Mouse (Mus musculus) cerebellum, postnatal 25 days (tissue): ENCODE results near the gene Pabpc1l.
A peak's percentile ranks its signal among the peaks of the same experiment; 100 is the strongest.
"Not testable (repeated sequence)": the region's sequence is repeated elsewhere in the genome, so short reads cannot be mapped to it uniquely, and the experiment has no call there.

Experiments
- DNase-seq, 2 experiments: peaks; one replicate each; pipeline ENCODE4 v3.0.0; 2021; ENCODE audit warnings: mixed read lengths in 2 of 2

Gene Pabpc1l

DNA sequence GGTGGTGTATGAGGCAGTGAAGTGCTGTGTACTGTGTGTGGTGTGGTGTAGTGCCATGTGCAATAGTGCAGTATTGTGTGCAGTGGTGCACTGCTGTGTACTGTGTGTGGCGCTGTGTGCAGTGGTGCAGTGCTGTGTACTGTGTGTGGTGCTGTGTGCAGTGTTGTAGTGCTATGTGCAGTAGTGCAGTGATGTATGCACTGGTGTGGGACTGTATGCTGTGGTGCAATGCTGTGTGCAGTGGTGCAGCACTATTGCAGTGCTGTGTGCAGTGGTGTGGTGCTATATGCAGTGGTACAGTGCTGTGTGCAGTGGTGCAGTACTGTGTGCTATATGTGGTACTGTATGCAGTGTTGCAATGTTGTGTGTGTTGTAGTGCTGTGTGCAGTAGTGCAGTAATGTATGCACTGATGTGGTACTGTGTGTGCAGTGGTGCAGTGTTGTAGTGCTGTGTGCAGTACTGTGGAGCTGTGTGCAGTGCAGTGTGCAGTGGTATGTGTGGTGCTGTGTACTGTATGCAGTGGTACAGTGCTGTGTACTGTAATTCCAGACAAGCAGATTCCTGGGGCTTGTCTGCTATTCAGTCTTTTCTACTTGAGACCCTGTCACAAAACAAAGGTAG is 13.3 kb downstream of the Pabpc1l start:
- no peak for DNase-seq

DNA sequence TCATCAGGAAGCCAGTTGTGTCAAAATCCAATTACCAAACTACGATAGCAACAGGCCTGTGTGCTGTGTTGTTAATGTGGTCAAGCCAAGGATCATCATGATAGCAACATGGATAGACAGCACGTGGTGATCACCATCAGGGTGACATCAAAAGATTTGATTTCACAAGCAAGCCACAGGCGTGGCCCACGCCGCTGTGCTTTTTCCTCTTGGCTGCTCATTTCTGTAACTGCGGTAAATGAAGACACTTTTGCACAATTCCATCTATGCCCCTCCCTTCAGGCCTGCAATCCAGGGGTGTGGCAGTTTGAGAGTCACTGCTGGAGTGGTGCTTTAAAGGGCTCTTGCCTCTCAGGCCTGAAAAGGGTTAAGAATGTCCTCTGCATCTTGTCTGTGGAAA is 15.7 kb downstream of the Pabpc1l start:
- DNase-seq, result no peak

DNA sequence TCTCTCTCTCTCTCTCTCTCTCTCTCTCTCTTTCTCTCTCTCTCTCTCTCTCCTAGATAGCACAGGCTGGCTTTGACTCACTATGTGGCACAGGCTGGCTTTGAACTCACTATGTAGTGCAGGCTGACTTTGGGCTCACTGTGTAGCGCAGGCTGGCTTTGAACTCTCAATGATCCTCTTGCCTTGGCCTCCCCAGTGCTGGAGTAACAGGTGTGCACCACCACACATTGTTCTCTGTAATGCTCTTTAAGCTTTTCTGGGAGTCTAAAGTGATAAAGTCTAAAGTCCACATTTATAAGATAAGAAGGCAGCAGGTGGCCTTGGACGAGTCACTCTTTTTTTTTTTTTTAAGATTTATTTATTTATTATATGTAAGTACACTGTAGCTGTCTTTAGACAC is 16.3 kb downstream of the Pabpc1l start:
- DNase-seq, result no peak

DNA sequence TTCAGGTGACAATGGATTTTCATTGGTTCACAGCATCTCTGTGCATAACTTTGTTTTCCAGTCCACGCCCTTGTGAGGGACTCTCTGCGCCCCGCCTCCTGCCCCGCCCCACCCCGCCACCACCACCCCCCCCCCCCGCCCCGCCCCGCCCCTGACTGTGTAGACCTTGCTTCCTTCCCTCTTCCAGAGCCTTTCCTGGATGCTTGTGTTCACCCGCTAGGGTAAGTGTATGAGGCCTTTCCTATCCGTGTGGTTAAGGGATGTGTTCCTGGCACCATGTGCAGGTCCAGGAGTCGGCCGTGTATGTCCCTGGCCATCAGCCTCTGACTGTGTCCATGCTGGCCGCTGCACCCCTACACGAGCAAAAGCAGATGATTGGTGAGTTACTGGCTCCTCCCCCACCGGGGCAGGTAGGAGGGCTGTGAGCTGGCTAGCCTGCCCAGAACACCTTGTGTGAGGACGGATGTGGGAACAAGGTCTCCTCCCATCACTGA is 22.0 kb downstream of the Pabpc1l start:
- peak; percentile 79 to 81 for DNase-seq

DNA sequence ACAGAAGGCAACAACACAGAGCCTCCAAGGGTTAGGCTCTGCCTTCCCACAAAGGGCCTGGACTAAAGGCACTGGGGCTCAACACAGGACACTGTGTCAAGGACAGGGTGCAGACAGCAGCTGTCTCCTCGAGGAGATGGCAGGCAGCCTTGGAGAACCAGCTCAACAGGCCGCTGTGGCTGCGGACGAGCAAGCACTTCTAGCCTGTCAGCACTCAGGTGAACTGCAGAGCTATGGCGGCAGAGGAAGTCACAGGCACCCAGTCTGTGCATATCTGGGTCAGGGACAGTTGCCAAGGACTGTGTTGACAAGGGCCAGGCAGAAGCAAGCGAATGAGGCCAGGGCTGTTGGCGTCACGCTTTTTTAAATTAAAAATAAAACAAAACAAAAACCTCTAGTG is 28.5 kb downstream of the Pabpc1l start:
- DNase-seq, result peak; percentile 77 to 88

DNA sequence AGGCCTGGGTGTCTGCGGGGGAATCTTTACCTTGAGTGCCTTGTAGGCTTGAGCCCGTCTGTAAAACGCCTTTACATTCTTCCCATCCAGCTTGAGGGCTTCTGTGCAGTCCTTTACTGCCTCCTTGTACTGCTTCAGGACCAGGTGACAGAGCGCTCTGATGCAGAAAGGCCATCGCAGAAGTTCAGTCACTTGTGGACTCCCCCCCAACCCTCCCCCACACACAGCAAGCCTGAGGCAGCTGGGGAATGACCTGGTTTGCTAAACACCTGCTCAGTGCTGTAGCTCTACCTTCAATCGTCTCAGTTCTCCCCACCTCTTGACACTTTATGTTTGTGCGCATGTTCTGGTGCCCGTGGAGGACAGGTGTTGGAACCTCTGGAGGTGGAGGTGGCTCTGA is 29.4 kb downstream of the Pabpc1l start:
- peak in 1 of 2 experiments; percentile 29 for DNase-seq

DNA sequence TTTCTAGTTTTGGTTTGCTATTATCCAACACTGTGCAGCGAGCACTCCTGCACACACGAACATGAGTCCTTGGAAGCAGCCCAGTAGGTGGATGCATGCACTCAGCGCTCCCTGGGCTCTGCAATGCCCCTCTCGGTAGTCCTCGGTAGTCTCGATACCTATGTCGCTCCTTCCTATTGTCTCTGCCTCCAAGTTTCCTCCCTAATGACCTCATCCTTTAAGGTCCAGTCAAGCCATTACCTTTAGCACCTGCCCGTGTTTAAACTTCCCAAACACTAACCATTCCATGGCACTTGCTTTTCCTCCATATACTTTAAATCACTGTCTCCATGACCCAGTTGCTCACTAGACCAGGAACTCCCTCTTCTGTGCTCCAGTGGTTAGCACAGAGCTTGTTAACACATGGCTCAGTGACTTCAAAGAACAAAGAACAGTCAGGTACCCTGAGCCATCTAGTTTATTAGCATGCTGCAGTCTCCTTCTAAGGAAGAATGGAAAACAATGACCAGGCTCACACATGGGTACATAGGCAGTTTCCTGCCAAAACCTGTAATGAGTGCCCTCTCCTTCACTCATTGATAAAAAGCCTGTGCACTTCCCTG is 34.5 kb downstream of the Pabpc1l start:
- DNase-seq, result no peak

DNA sequence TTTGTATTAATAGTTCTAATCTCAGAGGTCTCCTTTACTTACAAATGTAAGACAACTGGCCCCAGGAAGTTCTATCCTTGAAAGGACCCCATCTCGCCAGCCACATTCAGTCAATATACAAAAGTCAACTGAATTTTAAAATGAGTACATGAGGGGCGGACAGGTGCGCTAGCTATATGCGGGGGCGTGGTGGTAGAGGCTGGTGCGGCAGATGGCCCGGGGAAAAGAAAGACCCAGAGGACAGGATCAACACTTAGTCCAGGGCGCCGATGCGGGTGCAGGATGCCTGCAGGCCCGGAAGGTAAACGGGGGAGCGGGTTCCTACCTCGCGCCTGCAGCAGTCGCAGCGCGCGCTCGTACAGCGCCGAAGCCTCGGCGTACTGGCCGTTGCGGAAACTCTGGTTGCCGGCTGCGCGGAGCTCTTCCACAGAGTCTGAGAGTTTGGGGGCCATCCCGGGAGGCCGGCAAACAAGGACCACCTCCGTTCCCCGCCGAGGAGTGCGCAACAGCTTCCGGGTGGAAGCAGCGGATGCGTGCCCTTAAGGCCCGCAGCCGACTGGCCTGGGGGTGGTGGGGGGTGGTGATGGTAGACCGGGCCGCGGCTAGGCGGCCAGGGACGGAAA is 45.0 kb downstream of the Pabpc1l start, which contains the start of gene Stk4:
TSS of gene Stk4 (plus strand) at position 181 of the 623 bp plus-strand sequence.
- DNase-seq, result no peak

DNA sequence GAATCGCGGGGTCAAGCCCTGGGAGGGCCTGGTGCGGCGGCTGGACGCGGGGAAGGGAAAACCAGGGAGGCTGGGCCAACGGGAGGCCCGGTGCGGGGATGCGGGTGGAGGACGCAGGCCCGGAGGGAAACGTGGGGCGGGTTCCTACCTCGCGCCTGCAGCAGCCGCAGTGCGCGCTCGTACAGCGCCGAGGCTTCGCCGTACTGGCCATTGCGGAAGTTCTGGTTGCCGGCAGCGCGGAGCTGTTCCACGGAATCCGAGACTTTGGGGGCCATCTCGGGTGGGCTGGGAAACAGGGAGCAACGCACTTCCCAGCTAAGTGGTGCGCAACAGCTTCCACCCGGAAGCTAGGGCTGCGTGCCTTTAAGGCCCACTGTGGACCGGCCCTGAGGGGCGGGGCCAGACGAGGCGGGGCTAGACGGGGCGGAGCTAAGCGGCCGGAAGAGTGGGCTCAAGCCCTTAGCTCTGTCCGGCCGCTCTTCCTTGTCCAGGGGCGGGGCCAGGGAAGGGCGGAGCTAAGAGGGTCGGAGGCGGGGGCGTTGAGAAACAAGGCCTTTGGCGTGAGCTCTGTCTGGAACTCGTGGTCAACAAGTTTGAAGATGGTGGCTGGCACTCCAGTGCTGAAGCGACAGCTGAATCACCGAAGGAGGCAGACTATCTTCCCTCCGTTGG is 45.7 kb downstream of the Pabpc1l start, which contains the start of gene Tomm34:
TSS of gene Tomm34 (minus strand) at position 405 of the 672 bp plus-strand sequence.
- peak; percentile 95 to 98 for DNase-seq

DNA sequence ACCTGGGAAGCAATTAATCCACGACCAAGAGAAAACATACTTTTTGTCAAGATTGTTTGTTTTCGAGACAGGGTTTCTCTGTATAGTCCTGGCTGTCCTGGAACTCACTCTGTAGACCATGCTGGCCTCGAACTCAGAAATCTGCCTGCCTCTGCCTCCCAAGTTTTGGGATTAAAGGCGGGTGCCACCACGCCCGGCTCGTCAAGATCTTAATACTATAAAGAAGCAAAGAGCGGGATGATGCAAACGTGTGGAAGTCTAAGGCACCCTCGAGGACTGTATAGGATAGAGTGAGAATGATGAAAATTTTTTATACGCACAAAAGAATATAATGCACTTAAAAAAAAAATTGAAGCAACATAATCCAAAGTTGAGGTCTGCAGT is 46.2 kb downstream of the Pabpc1l start:
- not testable (repeated sequence) for DNase-seq

DNA sequence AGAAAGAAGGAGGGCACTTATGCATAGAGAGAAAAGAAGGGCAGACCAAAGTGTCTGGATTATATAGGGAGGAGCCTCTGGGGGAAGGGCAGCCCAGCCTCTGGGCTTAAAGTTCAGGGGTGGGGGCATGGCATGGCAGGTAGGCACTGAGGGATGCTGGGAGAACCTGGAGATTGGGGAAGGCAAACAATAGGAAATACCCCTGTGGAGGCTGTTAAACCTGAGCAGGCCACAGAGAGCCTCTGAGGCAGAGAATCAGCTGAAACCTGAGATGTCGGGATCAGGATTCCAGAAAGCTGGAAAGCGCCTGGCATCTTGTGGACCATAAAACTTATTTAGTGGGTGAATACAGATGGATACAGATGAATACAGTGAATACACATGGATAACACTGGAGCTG is 46.9 kb downstream of the Pabpc1l start:
- DNase-seq, result no peak

DNA sequence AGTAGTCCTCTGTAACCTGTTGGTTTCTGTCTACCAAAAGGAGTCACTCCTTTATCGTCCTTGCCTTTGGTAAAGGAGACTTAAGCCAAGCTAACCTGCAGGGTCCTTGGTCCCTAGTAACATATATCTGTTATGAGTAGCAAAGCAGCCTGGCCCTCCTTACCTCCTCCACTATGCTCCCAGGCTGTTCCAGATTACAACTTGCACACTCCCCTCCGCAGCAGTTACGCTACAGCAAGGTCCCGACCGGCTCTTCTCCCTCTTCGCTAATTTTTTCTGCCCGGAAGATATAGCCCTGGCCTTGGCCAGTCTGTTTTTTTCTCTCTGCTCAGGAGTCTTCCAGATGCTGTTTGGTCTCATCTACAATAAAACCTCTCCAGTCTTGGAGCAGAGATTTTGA is 47.9 kb downstream of the Pabpc1l start:
- no peak for DNase-seq

DNA sequence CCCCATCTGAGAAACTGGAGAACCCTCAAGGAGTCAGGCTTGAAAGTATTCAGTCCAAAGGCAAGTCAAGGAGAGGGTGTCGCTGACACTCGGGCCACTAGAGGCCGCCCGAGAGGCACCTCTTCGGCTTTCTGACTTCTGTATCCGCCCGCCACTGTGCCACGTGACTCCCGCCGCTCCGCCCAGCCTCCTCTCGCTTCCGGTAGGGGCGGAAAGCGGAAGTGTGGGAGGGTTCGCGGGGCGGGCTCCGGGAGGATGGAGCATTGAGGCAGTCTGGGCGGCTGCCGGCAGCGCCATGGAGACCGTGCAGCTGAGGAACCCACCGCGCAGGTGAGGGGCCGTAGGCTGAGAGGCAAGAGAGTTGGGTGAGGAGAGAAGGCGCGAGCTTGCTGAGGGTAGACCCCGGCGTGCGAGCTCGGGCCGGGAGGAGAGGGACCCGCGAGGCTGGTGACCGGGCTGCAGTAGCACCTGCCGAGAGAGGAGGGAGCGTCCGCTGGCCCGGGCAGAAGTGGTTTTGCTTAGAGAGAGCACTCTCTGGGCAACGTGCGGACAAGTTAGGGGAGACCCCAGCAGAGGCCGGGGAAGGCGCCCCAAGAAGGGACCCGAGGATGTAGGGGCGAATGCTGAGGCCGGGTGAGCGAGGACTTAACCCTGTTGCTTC is 48.8 kb downstream of the Pabpc1l start:
- DNase-seq, result peak; percentile 97 to 98

DNA sequence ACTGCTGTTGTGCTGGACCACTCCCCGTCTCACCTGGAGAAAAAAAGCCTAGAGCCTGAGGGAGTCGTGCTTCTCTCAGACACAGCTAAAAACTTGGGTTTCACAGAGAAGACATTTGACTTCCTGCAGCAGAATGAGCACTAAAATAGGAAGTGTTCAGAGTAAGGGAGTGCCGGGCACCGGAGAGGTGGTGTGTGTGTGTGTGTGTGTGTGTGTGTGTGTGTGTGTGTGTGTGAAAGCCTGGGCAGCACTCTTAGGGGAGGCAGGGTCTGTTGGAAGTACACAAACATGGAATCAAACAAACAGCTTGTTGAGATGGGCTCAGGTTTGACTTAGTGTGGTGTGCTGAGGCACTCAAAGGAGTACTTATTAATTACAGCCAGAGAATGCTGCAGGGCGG is 49.8 kb downstream of the Pabpc1l start:
- DNase-seq, result no peak

DNA sequence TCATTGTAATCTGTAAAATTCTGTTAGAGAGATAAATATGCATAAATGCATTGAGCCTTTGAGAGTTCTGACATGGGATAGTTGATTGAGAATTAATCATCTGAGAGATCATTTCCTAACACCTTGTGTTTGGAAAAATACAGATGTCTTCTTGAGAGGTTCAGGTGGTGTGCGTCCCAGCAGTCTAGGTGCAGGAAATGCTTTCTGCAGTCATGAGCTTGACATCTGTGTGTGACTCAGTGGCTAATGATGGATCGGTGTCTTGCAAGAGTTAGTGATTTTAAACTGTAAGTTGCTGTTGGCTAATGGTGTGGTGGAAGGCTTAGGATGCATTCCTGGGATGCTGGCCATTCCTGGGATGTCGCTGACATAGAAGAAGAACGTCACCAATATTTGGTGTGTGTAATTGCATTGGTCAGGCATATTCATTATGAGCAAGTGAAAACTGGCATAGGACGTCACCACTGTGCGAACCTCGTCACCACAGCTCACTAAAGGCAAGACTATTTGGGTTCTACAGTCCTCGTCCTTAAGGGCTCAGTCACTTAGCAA is 51.7 kb downstream of the Pabpc1l start:
- no peak for DNase-seq

DNA sequence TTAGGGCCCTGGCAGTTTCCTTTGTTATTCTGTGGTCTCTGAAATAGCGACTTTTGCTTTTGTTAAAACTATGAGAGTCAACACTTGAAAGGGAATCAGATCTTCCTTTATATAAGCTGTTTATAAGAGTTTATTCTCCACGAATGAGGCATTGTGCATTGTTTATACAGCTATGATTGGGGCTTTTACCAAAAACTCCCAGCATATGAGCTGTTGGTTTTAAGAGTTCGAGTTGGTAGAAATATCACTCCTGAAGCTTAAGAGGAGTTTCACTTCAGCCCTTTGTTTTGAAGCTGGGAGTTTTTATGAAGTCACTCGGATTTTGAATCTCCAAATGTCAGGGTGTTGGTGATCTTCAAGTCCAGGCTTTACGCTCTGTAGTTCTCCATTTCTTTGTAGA is 52.6 kb downstream of the Pabpc1l start:
- DNase-seq, result no peak

DNA sequence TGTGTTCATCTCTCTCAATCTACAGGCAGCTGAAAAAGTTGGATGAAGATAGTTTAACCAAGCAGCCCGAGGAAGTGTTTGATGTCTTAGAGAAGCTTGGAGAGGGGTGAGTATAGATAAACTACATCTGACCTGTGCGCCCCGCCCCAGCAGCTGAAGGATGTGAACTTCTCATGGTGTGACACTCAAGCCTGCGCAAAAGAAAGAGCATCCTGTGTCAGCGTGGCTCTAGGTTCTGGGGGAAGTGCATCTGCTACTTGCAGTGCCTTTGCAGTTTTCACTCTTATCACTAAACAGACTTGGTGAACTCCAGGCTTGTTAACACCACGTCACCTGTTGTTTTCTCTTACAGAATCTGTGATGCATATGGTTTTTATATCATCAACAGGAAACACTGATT is 54.2 kb downstream of the Pabpc1l start:
- no peak for DNase-seq

DNA sequence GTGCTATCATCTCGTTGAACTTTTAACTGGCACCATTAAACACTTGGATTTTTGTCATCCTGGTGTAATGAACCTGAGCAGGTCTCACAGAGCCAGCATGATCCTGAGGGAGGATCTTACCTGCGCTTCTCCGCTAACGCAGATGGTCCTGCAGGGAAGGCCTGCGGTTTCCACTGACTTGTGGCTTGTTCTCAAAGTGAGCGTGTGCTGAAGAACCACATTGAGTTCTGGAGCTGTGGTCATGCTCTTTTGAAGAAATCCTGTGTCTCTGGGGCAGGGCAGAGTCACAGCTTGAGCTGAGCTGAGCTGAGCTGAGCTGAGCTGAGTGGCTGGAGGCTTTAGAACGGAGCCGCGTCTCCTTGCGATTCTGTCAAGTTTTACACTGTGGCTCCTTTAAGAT is 56.3 kb downstream of the Pabpc1l start:
- DNase-seq, result no peak

DNA sequence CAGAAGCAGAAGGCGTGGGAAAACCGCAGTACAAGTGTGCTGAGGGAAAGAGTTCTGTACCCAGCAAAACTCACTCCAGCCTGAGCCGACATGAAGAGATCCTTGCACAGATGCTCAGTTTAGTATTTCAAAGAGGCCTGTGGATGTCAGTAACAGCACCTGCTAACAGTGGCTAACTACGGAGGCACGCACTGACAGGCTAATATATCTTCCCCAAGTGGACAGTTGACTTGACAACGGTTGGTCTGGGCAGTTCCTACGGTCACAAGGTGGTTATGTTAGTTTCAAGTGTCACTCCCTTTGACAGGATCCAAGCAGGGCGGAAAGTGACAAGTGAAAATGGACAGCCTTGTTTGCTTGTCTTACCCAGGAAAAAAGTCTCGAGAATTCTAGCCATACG is 56.9 kb downstream of the Pabpc1l start:
- DNase-seq, result no peak

DNA sequence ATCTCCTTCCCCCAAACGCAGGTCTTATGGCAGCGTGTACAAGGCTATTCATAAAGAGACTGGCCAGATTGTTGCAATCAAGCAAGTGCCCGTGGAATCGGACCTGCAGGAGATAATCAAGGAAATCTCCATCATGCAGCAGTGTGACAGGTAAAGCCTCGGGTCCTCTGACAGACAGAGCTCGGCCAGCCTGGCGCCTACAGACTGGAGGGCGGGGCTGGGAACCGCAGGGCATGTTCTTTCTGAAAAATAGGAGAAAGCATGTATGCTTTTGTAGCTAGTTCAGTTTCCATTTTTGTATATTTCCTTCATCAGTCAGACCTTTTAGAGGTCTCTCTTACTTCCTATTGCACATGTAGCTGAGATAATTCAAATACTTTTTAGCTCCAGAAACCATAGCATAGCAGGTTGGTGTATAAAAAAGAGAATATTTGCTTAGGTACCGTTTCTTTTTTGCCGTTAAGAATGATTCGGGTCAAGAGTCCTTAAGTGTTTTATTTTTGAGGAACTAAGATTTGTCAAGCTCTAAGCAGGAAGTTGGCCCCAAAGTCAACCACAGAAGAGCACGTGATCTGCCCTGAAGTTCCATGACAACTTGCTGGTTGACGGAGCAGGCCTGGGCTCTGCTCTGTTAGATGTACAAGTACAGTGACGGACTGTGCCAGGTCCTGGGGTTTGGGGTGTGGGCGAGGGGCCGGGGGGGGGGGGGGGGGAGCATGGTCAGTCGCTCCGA is 58.5 kb downstream of the Pabpc1l start:
- no peak for DNase-seq

DNA sequence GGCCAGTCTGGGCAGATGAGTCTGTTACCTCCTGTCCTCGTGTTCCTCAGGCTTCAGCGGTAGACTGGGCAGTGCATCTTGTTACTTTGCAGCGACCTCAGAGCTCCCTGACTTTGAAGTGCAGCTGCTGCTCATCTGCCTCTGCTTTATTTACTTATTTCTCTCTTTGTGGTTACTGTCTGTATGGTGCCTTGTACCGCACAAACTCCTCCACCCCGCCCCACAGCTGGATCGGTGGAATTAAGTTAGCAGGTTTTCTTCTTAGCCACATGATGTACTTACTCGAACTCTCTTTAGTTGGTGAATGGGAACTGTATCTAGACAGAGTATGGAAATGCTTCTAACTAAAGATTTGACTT is 59.1 kb downstream of the Pabpc1l start:
- no peak for DNase-seq

DNA sequence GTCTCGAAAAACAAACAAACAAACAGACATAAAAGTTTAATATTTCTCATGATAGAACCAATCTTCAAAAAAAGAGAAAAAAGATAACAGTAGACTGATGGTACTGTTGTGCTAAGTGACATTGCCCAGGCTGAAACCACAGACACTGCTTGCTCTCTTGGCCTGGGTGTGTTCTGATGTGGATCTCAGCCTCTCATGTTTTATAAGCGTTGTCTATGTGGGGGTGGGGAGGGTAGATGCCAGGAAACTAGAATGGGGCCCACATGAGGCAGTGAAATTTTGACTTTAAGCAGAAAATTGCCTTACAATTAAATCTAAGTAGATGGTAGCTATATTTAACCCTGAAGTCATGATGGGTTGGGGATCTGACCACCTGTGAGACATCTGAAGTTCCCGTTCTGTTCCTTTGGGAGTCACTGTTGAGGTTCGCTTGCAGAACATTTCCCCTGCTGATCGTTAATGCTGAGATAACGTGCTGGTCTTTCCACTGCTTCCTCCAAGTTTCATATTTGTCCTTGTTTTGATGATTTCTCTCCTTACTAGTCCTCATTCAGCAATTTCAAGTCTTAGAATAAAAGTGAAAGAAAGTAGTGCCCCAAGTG is 62.3 kb downstream of the Pabpc1l start:
- no peak for DNase-seq
